Mouse (Mus musculus): ENCODE measurements around the gene March4.

March4 gene

DNA sequence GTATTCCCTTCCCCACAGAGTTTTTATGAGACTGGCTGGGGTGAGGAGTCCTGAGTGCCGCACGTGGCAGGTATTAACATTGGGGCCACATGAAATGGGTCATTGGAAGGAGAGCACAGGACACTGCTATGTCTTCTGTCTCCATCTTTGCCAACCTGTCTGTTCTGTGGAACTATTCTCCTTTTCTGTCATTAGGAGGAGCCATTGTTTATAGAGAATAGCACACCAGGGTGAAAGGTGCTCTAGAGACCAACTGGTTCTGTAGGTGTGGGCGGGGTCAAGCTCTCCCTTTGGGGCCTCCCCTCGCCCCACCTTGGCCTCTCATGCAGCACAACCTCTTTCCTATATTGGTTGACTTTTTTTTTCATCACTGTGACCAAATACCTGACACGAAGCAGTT is 99.8 kb downstream of the March4 start:
- DNase-seq = no peak

GRCm38 (mm10) chr1:72434510-72434909 is 102.2 kb downstream of the March4 start:
- no peak for DNase-seq

DNA sequence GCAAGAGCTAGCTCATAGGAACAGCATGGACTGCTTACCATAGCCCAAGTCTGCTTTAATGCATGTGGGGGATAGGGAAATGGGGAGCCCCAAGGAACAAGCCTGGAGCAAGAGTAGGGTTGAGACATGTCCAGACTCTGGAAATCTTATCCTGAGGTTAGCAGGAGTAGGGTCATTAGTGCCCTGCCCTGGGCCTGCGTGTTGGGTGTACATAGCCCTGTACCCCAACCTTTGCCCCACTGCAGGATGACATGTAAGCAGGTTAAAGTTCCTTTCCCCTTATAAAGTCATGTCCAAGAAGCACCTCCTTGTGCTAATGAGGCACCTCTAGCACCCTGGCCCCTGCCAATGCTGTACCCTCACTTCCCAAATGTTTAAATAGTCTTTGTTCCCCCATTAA is 104.2 kb downstream of the March4 start:
- no peak for DNase-seq

DNA sequence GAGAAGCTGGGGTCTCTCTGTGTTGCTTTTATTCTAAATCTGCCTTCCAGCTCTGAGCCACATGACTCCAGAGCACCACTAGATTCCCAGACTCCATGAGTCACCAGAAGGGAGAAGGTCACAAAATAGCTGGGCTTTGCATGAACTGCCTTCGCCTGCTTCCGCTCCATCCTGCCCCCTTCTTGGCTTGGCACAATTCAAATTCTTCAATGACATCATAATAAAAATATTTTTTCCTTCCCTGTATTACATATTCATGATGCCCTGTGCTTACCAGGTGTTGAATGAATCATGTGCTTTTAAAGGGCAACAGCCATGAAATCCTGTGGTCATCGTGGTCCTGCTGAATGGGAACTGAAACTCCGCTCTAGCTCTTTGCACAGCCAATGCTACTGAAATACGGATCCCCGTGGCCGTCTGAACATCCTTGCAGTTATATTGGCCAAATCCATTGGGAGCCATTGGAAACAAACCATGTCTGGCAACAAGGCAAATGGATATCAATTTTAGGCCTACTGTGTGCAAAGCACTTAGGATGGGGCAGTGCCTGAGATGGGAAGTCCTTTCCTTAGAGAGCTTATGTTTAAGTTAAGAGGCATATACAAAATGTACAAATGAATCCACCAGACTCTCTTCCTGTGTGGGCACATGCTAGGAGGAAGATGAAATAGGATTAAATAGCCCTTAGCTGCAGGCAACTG is 107.5 kb downstream of the March4 start:
- DNase-seq = no peak

- DNase-seq = no peak
Observed at GRCm38 (mm10) chr1:72428526-72428925, 108.2 kb downstream of the March4 start.

GRCm38 (mm10) chr1:72426456-72426855 is 110.3 kb downstream of the March4 start:
- DNase-seq = no peak

GRCm38 (mm10) chr1:72422121-72422520 is 114.6 kb downstream of the March4 start:
- no peak for DNase-seq

GRCm38 (mm10) chr1:72420220-72420619 is 116.5 kb downstream of the March4 start:
- DNase-seq = no peak

DNA sequence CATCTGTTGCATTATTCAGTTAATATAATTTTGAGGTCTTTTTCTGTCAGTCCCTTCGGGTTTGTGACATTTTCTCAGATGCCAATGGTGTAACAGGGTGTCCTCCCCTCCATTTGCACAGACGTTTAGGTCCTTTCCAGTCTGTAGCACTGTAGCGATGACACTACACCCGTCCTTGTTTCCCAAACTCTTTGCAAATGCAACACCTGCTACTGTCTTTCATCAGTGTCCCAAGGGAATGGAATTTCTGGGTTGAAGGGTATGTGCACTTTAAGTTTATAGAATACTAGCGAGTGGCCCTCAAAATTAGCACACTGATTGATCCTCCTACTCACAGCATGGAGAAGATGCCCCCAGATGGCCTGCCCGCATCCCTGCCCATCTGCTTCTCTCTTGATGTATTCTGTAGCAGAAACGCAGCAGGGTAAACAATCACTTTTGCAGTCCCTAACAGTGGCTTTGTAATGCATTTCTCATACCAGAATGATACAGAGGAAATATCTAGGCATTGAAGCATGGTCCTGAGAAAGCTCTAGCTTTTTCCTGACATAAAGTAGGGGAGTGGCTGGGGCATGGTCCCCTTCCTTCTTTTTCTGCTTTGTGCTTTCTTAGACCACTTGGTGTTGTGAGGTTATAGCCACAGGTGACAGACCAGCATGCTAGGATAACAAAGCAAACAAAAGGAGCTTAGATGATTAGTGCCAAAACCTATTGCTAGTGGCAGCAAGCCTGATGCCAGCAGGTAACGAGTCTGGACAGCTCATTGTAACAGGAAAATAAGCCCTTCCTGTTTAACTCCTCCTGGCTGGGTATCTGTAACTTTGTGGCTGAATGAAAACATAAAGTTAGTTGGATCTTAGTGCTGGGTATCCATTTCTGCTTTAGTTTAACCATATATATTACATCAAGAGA is 117.7 kb downstream of the March4 start:
- no peak for DNase-seq

GRCm38 (mm10) chr1:72414561-72415253 is 122.0 kb downstream of the March4 start:
- no peak for DNase-seq

GRCm38 (mm10) chr1:72414133-72414532 is 122.6 kb downstream of the March4 start:
- no peak for DNase-seq

GRCm38 (mm10) chr1:72413205-72413604 is 123.5 kb downstream of the March4 start:
- DNase-seq = no peak

DNA sequence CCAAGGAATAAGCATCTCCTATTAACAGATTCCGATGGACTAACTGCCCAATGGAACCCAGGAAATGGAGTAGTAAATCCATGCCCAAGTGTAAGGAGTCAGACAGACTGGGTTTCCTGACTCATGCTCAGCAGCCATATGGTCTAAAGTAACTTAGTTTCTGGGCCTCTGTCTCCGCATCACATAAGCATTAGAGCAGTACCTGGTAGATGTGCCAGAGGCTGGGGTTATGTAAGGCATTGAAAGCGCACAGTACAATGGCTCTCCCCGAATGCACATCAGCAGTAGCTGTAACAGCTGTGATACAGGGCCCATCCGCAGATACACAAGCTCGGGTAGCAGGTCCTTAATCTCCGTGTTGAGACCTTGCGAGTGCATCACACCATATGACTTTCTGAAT is 125.6 kb downstream of the March4 start:
- DNase-seq = no peak

- no peak for DNase-seq
Observed at GRCm38 (mm10) chr1:72409936-72410335, 126.8 kb downstream of the March4 start.

DNA sequence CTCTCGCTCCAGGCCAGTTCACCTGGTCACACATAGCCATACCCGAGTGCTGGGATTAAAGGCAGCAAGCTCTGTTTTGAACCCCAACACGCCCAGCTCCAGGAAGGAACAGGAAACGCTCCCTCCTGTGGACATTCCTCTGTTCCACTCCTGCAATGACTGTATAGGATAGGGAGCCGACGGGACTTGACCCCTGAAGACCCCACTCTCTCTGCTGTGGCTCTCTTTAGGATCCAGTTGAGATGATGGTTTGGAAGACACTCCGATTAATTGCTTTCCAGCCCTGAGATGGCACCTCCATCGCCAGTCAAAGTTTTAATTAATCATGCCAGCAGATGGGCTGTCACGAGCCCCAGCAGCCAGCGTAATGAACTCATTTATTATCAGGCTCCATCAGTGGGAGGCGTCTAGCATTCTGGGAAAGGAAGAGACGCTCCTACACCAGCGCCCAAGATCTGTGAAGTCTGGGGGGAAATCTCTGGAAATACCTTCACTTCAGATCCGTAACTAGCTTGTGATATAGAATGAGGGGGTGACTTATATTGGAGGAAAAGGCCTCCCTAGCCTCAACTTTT is 130.1 kb downstream of the March4 start:
- DNase-seq = no peak

DNA sequence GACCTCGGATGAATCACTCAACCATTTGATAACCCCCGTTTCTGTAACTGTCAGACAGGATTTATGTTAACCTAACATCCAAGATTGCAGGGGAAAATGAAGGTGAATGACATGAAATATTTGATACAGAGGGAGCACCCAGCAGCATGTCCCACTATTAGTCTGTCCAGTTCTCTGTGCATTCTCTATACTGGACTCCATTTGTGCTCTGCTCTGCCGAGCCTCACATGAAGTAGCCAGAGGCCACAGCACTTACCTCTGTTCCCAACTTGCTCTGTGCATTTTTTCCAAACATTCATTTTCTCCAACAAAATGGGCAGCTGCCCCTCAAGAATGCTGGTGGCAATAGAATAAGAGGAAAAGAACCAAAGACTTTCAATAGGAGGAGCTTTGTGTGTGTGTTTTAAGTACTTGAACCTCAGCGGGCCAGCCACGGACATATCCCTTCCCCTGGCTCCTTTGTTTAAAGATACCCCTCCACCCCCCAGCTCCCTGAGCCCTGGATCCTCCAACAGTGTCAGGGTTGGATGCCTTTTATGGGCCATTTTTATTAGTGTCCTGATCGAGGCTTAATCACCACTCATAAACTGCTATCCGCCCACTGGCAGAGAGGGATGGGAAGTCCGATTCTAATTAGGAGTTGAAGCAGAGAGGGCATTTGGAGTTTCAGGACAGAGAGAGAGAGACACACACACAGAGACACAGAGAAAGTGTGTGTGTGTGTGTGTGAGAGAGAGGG is 135.2 kb downstream of the March4 start:
- no peak for DNase-seq

DNA sequence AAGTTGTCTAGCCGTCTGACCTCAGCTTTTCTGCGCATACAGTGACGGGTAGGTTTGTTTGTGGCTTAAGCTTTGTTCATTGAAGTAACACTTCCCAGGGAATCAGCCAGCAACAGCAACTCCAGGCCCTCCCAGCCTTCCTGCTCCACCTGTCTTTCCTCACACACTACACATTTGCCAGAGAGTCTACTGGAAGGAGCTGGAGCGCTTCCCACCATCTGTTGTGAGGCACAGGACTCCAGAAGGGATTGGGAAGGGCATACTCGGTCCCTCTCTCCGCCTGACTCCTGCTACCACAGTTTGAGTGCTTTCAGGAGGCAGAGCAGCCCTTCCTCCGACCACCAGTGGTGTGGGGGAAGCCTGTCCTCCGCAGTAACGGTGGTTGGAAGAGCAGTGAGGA is 136.1 kb downstream of the March4 start:
- DNase-seq = no peak

DNA sequence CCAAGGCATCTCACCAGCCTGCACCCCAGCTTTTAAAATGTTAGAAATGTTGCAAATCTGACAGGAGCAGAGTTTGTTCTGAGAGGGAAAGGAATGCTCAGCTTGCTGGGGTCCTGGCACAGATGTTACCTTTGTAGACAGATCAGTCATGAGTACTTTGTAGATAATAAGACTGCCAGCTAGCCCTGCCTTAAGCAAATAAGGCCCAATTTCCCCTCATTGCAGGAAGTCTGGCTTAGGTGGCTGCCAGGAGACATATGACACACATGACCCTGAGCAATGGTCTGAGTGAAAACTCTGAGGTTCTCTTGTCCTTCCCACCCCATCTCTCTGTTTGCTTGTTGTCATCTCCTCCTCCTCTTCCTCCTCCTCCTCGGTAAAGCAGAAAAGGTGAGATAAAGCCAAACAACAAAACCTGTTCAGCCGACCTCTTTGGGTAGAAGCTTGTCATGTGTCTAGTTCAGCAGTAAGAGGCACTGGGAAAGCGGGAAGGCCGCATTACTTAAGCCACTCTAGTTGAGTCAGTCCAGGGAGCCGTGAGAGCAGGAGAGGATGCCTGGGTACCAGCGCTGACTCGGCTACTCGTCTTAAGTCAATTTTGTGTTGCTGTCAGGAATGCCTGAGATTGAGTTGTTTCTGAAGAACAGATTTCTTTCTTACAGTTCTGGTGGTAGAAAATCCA is 136.9 kb downstream of the March4 start:
- no peak for DNase-seq

- no peak for DNase-seq
Observed at GRCm38 (mm10) chr1:72390420-72390819, 146.3 kb downstream of the March4 start.

DNA sequence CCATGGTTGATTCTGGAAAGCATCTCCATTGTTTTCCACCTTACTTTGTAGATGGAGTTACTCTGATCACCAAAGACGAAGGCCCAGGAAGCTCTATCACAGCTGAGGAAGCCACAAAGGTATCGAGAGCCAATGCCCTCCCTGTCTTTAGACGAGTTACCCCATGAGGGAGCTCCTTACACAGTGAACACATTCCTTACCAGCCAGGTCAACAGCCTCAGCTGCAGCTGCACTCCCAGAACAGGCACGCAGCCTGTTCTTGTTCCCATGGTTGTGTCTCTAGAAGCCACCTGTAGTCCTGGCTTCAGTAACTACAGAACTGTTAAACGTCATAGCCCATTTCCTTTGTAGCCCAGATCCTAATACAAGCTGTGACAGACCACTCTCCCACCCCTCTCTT is 153.1 kb downstream of the March4 start:
- no peak for DNase-seq

GRCm38 (mm10) chr1:72383056-72383455 is 153.7 kb downstream of the March4 start:
- no peak for DNase-seq

DNA sequence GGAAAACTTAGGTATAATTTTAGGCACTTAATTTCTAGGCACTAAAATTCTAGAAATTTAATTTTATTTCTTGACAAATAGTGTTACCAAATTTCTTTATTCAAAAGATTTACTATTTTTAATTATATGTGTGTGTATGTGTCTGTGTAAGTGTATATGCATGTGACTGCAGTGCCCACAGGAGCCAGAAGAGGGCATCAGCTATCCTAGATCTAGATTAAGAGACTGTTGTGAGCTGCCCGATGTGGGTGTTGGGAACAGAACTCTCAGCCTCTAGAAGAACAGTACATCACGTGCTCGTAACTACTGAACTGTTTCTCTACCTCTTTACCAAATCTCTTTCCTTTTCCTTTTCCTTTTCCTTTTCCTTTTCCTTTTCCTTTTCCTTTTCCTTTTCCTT is 156.2 kb downstream of the March4 start:
- DNase-seq = no peak

All from thymus, postnatal 25 days (tissue).